Mouse (Mus musculus) cerebellum, postnatal 4 days (tissue): Measurements from ENCODE around the gene Rbfox3.
A peak's percentile ranks its signal among the peaks of the same experiment; 100 is the strongest.

Experiments used
- DNase-seq, 2 experiments: peaks; one replicate each; pipeline ENCODE4 v3.0.0; 2022; ENCODE audit warnings: low spot score in 2 of 2, mixed read lengths in 1 of 2

The Rbfox3 gene

DNA sequence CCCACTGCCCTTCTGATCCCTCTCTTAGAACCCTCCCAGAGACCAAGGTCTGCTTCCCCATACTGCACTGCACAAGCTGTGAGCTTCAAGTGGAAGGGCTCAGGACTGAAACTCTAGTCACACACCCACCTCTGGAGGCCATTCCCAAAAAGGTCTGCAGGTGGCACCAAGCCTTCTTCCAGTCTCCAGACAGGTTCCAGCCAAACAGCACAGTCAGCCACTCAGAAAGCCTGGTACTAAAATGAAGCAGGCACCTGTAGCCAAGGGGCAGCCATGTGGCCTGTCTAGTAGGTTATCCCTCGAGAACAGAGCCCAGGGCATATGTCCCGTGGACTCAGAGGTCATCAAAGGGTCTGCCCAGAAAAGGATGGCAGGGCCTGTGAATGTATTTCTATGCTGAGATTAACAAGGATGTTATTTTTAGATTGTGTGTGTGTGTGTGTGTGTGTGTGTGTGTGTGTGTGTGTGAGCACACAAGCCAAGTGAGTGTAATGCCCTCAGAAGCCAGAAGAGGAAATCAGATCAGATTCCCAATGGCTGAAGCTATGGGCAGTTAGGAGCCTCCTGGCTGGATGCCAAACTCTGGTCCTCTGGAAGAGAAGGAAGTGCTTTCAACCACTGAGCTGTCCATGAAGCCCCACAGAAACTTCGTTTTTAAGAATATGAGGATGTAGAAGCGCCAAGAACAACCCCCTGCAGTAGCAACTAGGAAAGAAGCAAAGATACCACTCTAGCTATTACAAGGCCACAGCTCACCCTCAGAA is at the start of gene Rbfox3:
Gene Rbfox3 (minus strand): TSS at position 291 of the 764 bp plus-strand sequence.
- peak in 1 of 2 experiments; percentile 63 for DNase-seq

DNA sequence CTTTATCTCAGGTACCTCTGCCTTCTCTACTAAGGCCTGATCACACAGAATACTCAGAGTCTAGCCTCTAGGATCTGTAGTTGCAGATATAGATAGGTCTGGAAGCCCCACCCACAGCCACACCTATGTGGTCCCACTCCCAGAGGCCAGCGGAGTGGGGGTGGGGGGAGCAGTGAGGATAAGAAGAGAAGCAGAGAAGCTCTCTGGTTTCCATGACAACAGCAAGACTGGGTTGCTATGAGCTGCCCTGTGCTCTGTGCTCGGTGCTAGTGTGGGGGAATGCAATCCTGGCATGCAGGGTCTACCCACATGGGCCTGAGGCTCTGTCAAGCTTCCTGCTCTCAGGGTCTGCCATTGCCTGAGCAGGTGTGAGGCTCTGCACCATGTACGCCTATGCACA is 49.3 kb upstream of the Rbfox3 start:
- DNase-seq: no peak

- DNase-seq: peak in 1 of 2 experiments; percentile 84
Observed at GRCm38 (mm10) chr11:118957070-118957471, 45.7 kb upstream of the Rbfox3 start.

GRCm38 (mm10) chr11:118955016-118955415 is 43.6 kb upstream of the Rbfox3 start:
- DNase-seq: no peak

- DNase-seq: no peak
Observed at GRCm38 (mm10) chr11:118945868-118946267, 34.5 kb upstream of the Rbfox3 start.

- no peak for DNase-seq
Observed at GRCm38 (mm10) chr11:118941268-118941667, 29.9 kb upstream of the Rbfox3 start.

GRCm38 (mm10) chr11:118940539-118940938 is 29.1 kb upstream of the Rbfox3 start:
- peak in 1 of 2 experiments; percentile 88 for DNase-seq

DNA sequence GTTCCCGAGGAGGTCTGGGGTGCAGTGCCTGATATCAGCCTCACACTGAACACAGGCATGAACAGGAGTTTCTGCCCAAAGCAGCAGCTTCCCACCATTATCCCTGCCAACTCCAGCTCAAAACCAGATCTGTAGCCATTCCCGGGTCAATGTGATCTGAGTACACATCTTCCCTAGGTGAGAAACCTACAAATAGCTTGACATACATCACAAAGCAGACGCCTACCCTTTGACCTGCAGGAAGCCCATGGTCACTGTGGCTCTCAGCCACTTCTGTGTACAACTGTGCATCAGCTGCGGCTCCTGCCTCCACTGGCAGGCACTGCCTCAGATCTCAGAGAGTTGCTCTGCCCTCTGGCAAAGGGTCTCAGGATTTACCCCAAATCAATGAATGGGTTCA is 28.3 kb upstream of the Rbfox3 start:
- DNase-seq: no peak

GRCm38 (mm10) chr11:118934925-118935324 is 23.5 kb upstream of the Rbfox3 start:
- DNase-seq: no peak

DNA sequence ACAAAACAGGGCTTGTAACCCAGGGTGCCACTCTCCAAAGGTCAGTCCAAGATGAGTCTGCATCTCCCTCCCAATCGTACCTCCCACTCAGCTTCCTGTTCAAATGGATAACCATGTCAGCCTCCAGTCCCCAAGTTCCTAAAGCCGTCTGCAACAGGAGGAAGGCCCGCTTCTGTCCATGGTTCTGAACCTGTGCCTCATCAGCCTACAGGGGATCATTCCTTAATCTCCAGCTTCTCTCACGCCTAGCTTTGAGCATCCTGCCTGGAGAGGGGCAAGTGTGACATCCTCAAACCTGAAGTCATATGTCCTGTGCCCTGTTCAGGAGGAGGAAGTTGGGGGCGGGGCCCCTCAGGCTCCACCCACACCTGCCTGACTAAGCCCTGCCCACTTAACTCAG is 15.7 kb upstream of the Rbfox3 start:
- DNase-seq: no peak

DNA sequence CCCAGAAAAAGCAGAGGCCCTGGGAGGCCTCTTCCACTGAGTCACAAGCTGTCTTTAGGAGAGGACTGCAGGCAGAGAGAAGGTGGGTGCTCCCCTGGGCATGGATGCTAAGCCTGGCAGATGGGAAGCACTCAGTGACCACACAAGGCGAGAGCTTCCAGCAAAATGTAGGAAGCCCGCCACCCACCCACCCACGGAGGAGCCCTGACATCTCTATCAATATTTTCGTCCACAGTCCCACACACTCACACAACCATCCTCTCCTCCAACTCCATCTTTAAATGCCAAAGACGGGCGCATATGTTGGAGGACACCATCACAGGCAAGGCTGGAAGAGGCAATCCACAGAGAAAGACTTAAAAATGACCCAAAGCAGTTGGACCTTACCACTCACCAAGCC is 10.5 kb upstream of the Rbfox3 start:
- DNase-seq: no peak

DNA sequence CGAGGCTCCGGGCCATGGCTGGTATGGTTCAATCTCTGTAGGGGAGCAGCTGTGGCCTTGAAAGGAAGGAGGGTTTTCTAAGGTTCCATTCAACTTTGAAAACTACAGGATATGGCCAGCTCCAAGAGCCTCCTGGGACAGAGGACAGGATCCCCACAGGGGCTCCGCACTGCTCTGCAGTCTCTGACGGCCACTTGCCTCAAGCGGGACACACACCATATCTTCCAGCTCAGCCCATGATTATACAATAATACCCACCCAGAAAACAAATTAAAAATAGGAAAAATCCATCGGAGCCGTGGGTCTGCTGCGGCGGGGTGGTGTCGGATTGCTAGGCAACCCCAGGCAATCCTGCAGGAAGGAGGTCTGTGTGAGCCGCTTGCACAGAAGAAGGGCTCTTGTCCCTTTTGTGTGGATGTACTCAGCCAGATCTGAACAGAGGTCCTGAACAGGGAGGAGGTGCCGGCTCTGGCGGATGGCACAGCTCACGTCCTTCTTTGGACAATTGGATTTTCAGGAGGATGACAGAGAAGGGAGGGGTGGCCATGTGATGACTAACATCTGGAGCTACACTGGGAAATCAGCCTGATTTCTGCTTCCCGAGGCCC is 5.1 kb upstream of the Rbfox3 start:
- DNase-seq: no peak

DNA sequence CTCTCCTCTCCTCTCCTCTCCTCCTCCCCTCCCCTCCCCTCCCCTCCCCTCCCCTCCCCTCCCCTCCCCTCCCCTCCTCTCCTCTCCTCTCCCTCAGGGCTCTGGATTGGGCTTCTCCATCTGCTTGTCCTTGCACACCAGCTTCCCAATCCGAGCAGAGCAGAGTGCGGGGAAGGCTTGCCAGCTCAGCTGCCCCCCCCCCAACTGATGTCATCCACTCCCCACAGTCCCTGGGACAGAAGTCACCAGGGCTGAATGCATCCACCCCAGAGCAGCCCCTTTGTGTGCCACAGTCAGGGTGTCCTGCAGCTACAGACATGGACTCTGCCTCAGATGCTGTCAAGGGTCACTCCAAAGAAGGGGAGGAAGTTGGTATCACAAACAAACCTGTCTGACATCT is 4.5 kb upstream of the Rbfox3 start:
- no peak for DNase-seq

- no peak for DNase-seq
Observed at GRCm38 (mm10) chr11:118912686-118913085, 1.3 kb upstream of the Rbfox3 start.

- DNase-seq: no peak
Observed at GRCm38 (mm10) chr11:118910756-118911155, 641 bp downstream of the Rbfox3 start.

DNA sequence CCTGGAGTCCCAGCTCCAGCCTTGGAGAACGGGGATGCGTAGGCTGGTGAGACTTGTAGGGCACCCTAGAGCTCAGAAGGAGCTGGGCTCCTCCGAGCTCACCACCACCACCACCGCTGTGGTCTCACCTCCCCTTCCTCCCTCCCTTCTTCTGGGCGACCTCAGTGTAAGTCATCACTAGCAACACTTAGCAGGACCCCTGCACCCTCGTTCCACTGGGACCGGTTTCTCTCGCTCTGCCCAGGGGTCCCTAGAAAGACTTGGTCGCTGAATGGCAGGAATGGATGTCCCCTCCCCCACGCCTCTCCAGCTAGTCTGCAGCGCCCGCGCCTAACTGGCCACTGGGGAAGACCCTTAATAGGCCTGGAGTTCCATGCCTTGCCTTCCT is 1.6 kb downstream of the Rbfox3 start:
- DNase-seq: peak in 1 of 2 experiments; percentile 58

- peak; percentile 42 to 70 for DNase-seq
Observed at GRCm38 (mm10) chr11:118908981-118909813, 2.2 kb downstream of the Rbfox3 start.

DNA sequence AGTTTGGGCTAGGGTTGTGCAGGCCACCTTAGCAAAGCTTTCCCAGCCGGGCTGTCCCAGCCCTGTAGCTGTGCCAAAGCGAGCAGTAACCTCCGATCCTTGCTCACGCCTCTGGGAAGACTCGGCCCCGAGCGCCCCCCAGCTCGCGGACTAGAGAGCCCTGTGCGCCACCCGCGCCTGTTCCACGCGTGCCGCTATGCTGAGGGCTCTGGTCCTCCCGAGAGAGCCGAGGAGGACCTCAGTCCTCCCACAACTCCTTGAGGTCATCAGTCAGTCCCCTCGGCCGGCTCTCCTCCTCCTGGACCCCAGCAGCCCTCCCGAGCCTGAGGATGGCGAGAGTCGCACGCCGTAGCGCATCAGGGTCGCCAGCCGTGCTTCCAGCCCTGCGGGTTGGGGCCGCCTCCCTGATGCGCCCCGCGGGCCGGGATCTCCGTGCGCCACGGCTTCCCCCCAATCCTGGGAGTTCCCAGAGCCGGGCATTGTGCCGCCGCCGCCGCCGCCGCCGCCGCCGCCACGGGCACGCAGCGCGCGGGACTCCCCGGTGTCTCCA is 2.9 kb downstream of the Rbfox3 start:
- DNase-seq: peak in 1 of 2 experiments; percentile 54

DNA sequence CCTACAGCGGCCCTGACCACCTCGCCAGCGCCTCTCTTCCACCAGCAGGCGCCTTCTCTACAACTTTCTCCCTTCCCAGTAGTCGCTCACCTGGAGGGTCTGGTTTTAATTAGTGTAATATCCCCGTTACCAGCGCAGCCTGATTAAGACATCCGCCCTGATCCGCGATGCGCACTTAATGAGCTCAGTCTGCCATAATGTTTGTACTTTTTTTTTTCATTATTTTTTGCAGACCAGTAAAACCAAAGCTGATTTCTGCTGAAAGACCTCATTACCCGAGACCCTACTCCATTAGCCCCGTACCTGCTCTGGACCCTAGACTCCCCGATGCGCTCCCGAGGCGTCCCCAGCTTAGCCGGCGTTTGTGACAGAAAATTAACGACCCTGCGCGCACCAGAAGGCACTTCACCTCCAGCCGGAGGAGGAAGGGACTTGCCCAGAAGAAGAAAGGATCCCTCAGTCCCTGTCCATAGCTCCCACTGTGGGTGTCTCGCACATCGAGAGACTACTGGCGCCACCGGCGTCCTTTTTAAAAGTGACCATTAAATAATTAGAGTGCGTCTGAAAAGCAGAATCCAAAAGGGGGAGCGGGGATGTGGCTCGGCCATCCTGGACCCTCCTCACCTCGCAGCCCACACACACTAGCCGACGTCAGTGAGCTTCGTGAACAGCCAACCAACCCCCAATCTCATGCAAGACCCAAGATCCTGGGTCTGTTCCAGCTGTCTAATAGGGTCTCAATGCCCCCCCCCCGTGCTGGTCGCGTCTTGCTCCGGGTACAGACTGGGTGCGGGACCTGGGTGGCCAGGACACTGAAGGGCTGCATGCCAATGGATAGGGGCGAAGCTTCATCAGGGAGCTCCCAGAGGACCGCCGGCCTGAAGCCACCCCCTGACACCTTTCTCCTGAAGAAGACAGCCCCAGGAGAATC is 3.7 kb downstream of the Rbfox3 start:
- DNase-seq: peak in 1 of 2 experiments; percentile 41

DNA sequence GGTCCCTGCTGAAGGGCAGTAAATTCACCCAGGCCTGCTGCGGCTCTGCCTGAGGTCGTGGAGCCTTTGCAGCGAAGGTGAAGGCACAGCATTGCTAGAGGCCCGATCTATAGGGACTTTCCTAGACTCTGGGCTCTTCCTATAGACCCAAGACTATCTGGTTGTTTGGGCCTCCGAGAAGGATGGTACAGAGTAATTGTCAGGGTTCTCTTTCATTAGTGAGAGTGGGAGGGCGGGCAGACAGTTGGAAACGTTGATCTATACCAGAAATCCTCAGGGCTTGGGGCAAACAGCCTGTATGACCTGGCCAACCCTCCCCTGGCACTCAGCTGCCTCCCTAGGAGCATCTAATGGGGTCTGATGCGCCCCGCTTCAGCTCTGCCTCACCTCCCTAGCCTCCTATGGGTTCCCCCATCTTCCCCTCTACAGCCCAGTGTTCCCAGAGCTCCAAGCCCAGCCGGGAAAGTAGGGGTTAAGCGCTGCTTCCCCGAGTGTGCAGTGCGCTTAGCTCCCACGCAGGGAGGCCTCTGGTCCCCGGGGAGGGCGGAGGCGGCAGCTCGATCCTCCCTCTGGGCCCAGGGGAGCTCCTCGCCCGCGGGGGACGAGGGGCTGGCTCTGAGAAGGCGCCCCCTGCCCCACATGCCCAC is 4.5 kb downstream of the Rbfox3 start:
- DNase-seq: no peak
